In the genomic region with DNA sequence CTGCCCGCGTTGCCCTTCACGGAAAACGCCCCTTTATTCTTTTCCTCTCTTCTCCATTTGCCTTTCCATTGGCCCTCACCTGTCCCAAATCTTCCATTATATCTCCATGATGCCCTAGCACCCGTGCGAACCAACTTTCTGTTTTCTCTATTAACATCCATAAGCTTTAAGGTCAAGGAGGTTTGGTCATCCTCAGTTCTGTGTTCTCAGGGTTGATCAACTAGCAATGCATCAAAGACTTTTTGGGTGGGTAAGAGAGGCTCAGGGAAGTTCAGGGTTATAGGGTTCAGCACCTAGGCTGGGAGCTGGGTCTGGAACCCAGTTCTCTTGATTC, we compare ENCODE assay signal across 8 mouse cellular contexts. TPM values are rescaled to one million over a fixed set of nuclear protein-coding genes. Genes with fewer than 3 reads are reported as not detected.
DNase-seq lines count a peak whose midpoint lies in the region; ATAC-seq lines count a peak whose summit lies in the region.

Gene Sept3, plus strand, starts transcription at position 301 of the 334 bp plus-strand sequence.

- H3K4me2 ChIP-seq in kidney, embryonic 15.5 days = peak within 1 kb of the TSS; percentile 94
- H3K4me2 ChIP-seq in embryonic facial prominence, embryonic 13.5 days = peak within 1 kb of the TSS; percentile 95
- H3K4me2 ChIP-seq in midbrain, embryonic 15.5 days = peak within 1 kb of the TSS; percentile 76

- ATAC-seq in kidney, embryonic 15.5 days (replicated peaks; ENCODE audit: low FRiP score) = no peak
- no peak for ATAC-seq in embryonic facial prominence, embryonic 13.5 days (ENCODE audit: insufficient number of reproducible peaks, insufficient read depth, low FRiP score, low TSS enrichment, low read depth)
- no peak for ATAC-seq in midbrain, embryonic 15.5 days (replicated peaks)

- peak within 1 kb of the TSS; percentile 48 for H3K9ac ChIP-seq in kidney, embryonic 15.5 days
- peak within 1 kb of the TSS; percentile 82 for H3K9ac ChIP-seq in embryonic facial prominence, embryonic 13.5 days
- H3K9ac ChIP-seq in midbrain, embryonic 15.5 days = peak within 1 kb of the TSS; percentile 97

- peaks cover 17% of the 10 kb centered on the region for H3K4me1 ChIP-seq in kidney, embryonic 15.5 days
- H3K4me1 ChIP-seq in embryonic facial prominence, embryonic 13.5 days = peaks cover 12% of the 10 kb centered on the region
- H3K4me1 ChIP-seq in midbrain, embryonic 15.5 days = peaks cover 52% of the 10 kb centered on the region

- no peaks in the 10 kb centered on the region for H3K36me3 ChIP-seq in kidney, embryonic 15.5 days
- H3K36me3 ChIP-seq in embryonic facial prominence, embryonic 13.5 days = peaks cover 12% of the 10 kb centered on the region
- H3K36me3 ChIP-seq in midbrain, embryonic 15.5 days (replicated peaks) = peaks cover 3% of the 10 kb centered on the region

- H3K4me3 ChIP-seq in kidney, embryonic 15.5 days (replicated peaks) = peak within 1 kb of the TSS; percentile 57
- peak within 1 kb of the TSS; percentile 66 for H3K4me3 ChIP-seq in embryonic facial prominence, embryonic 13.5 days
- peak within 1 kb of the TSS; percentile 94 for H3K4me3 ChIP-seq in midbrain, embryonic 15.5 days

- H3K27me3 ChIP-seq in kidney, embryonic 15.5 days = peaks cover 51% of the 10 kb centered on the region
- peaks cover 47% of the 10 kb centered on the region for H3K27me3 ChIP-seq in embryonic facial prominence, embryonic 13.5 days
- H3K27me3 ChIP-seq in midbrain, embryonic 15.5 days (replicated peaks) = 0 out of 2 replicates have a peak, but pooled peaks cover 3% of the 10 kb centered on the region

- whole genome bisulfite sequencing in kidney, embryonic 15.5 days = 34% methylated on average over 6 of the region's 6 CpGs
- WGBS in embryonic facial prominence, embryonic 13.5 days = 29% methylated on average over 6 of the region's 6 CpGs
- 25% methylated on average over 6 of the region's 6 CpGs for WGBS in midbrain, embryonic 15.5 days

- no peak within 1 kb of the TSS for H3K27ac ChIP-seq in kidney, embryonic 15.5 days
- 0 out of 2 replicates have a peak within 1 kb of the TSS, but pooled peaks have one; percentile 22 for H3K27ac ChIP-seq in embryonic facial prominence, embryonic 13.5 days
- peak within 1 kb of the TSS; percentile 96 for H3K27ac ChIP-seq in midbrain, embryonic 15.5 days

- no peak for DNase-seq in kidney, postnatal 36 days
- no peak for DNase-seq in layer of hippocampus, postnatal 10 days (ENCODE audit: low spot score in 2 of 2)
- no peak for DNase-seq in cerebellum, adult 9-11 months
- DNase-seq in ovary, postnatal 14 days (ENCODE audit: low spot score) = no peak
- DNase-seq in kidney, adult 9 months = no peak

- H3K9me3 ChIP-seq in kidney, embryonic 15.5 days (replicated peaks) = no peaks in the 10 kb centered on the region
- no peaks in the 10 kb centered on the region for H3K9me3 ChIP-seq in embryonic facial prominence, embryonic 13.5 days
- H3K9me3 ChIP-seq in midbrain, embryonic 15.5 days = no peaks in the 10 kb centered on the region

RNA-seq across cellular contexts. Expression of gene Sept3, which starts in this region (rescaled TPM):
- polyA plus RNA-seq in kidney, embryonic 15.5 days (2015; fragmentation: Nextera tagmentation; extraction: Ambion mirVana) = 13.6 and 14.0 TPM in 2 replicates
- polyA plus RNA-seq in embryonic facial prominence, embryonic 13.5 days (2015; fragmentation: Nextera tagmentation; extraction: Ambion mirVana) = 30.8 and 32.4 TPM in 2 replicates
- total RNA-seq in layer of hippocampus, postnatal 10 days (2021) = 100 to 1,000 TPM; 617 to 640 TPM
- polyA plus RNA-seq in midbrain, embryonic 15.5 days (2015; fragmentation: Nextera tagmentation; extraction: Ambion mirVana) = 454 and 479 TPM in 2 replicates

Comparison
In these comparisons a context has a peak if more than half of its experiments do, and no peak if none do; other contexts are left out.
1. RNA of gene Sept3 (polyA plus RNA-seq): 454 to 479 TPM in midbrain, embryonic 15.5 days; 30.8 to 32.4 TPM in embryonic facial prominence, embryonic 13.5 days and 13.6 to 14.0 TPM in kidney, embryonic 15.5 days; every median in the first group is over 10 times any median in the second.
2. Peak in every context shown above with its lines, with median percentiles within 50 percentile points of each other: H3K4me2 ChIP-seq, H3K4me3 ChIP-seq and H3K9ac ChIP-seq.